Mouse (Mus musculus): ENCODE measurements at regions not wholly inside any gene's neighbourhood (a gene's known extent, or its start where the extent isn't known, plus 50 kb on each side); places are given as distances from the start of the nearest gene placed in this dataset.

GRCm38 (mm10) chr14:82244891-82245290 lies 2198.5 kb upstream of the Pcdh17 start:
- no peak overlapping the region for H3K4me2 ChIP-seq (ENCODE audit: low read length)
- H3K9ac ChIP-seq (ENCODE audit: low read length): no peak overlapping the region
- ATAC-seq (no peak), DNase-seq (ENCODE audit: low spot score) (no peak)
- H3K4me3 ChIP-seq (ENCODE audit: low read depth, low read length): no peak overlapping the region
- no peaks in the 10 kb centered on the region for H3K36me3 ChIP-seq (ENCODE audit: control insufficient read depth, insufficient read depth, low read length)
- H3K9me3 ChIP-seq (replicated peaks; ENCODE audit: control insufficient read depth, low read length): no peaks in the 10 kb centered on the region
- H3K27ac ChIP-seq (ENCODE audit: low read depth, low read length): no peak overlapping the region
- WGBS: 94% methylated on average over 1 of the region's 1 CpGs
- H3K4me1 ChIP-seq (ENCODE audit: control insufficient read depth, insufficient read depth, low read length): no peaks in the 10 kb centered on the region
- H3K27me3 ChIP-seq (replicated peaks; ENCODE audit: control insufficient read depth, insufficient read depth, low read length): no peaks in the 10 kb centered on the region
